Mouse (Mus musculus) forebrain, embryonic 14.5 days (tissue): ENCODE results near the gene Olfr1265. TPM values are rescaled to one million over a fixed set of nuclear protein-coding genes. Genes with fewer than 3 reads are reported as not detected.

Source experiments
- ATAC-seq: fragments of 200-750 bp; cut with Nextera tagmentation; 2 replicates; pipeline ENCODE4 v1.8.0; 2017; ENCODE audit warnings: mild to moderate bottlenecking, moderate library complexity
- DNase-seq: peaks from one replicate; pipeline ENCODE4 v3.0.0-alpha.2; 2015; ENCODE audit warnings: low spot score
- H3K27ac ChIP-seq: fragments of 300-500 bp; sonication (generic); 2 replicates; pipeline ENCODE4 v1.5.1; 2014; ENCODE audit warnings: low read depth, mild to moderate bottlenecking, control low read depth, low read length, moderate library complexity
- H3K27me3 ChIP-seq: fragments of 300-500 bp; sonication (generic); replicated peaks from 2 replicates; pipeline ENCODE4 v1.6.1; 2014; ENCODE audit warnings: low read length, control low read depth, mixed read lengths; ENCODE audit not compliant: control insufficient read depth, insufficient read depth
- H3K36me3 ChIP-seq: fragments of 300-500 bp; sonication (generic); 2 replicates; pipeline ENCODE4 v1.6.1; 2014; ENCODE audit warnings: low read length, control low read depth; ENCODE audit not compliant: control insufficient read depth, insufficient read depth
- H3K4me1 ChIP-seq: fragments of 300-500 bp; sonication (generic); 2 replicates; pipeline ENCODE4 v1.6.1; 2014; ENCODE audit warnings: antibody characterized with exemption, low read length, control low read depth; ENCODE audit not compliant: control insufficient read depth, insufficient read depth
- H3K4me2 ChIP-seq: fragments of 300-500 bp; sonication (generic); 2 replicates; pipeline ENCODE4 v1.6.1; 2014; ENCODE audit warnings: mild to moderate bottlenecking, control low read depth, low read length
- H3K4me3 ChIP-seq: fragments of 300-500 bp; sonication (generic); 2 replicates; pipeline ENCODE4 v1.5.1; 2014; ENCODE audit warnings: low read depth, low read length, control low read depth
- H3K9ac ChIP-seq: fragments of 300-500 bp; sonication (generic); 2 replicates; pipeline ENCODE4 v1.6.1; 2014; ENCODE audit warnings: mild to moderate bottlenecking, low read length, control low read depth, moderate library complexity
- H3K9me3 ChIP-seq: fragments of 300-500 bp; sonication (generic); replicated peaks from 2 replicates; pipeline ENCODE4 v1.6.1; 2016; ENCODE audit warnings: low read length, control low read depth, mixed read lengths; ENCODE audit not compliant: control insufficient read depth
- WGBS: fragments of 180-500 bp; shearing (Covaris S2); extraction: QIAGEN DNeasy Blood & Tissue Kit; methylation state at CpG from one replicate; pipeline ENCODE4 v1.1.7; 2014; 5-methylcytosine and 5-hydroxymethylcytosine counted together
- polyA plus RNA-seq: library from polyadenylated mRNA; unstranded; fragments of >200 nt; fragmentation: Nextera tagmentation; extraction: Ambion mirVana; gene quantifications from 2 replicates; pipeline ENCODE4 v1.2.1, GENCODE M21; 2014

Gene Olfr1265
- polyA plus RNA-seq, result not detected in 2 replicates

DNA sequence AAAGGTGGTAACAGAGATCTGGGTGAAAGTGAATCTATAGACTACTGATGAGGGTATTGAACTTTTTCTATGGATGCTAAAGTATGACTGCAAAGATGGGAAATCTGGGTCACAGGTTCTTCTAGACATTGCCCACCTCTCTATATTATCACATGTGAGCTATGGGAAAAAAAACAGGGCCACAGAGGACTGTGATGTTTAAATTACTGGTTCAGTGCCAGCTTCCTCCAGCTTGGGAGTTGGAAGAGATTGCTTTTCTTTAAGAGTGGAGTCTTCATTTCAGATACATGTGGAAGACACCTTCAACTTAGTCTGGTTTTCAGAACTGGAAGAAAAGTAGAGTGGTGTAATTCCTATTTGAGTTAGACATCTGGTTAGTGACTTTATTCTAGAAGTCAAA, at the start of gene Olfr1265:
TSS of gene Olfr1265 (plus strand) at position 301 of the 400 bp plus-strand sequence.
- no peak within 1 kb of the TSS for H3K4me3 ChIP-seq
- no peaks in the 10 kb centered on the region for H3K9me3 ChIP-seq
- H3K4me2 ChIP-seq, result no peak within 1 kb of the TSS
- no peaks in the 10 kb centered on the region for H3K27me3 ChIP-seq
- no peak within 1 kb of the TSS for H3K9ac ChIP-seq
- H3K4me1 ChIP-seq, result no peaks in the 10 kb centered on the region
- H3K27ac ChIP-seq, result no peak within 1 kb of the TSS
- no peaks in the 10 kb centered on the region for H3K36me3 ChIP-seq
- DNase-seq (no peak), ATAC-seq (no peak)

DNA sequence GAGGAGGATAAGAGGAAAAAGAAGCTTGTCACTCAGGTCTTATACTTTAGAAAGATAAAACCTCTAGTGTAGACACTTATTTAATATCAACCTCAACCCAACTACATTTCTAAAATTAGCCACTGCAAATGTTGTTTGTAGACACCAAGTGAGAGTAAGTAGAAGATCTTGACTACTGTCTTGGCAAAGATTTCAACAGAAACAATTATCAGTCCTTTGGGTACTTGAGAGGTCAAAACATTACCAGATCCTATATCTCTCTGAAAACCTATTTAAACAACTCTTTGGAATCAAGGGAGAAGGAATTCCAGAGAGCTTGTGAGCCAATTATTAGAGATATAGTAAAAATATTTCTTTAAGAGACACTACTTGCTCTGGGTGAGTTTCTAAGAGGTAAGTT, 44.2 kb upstream of the Olfr1265 start, which contains the start of gene Olfr1261:
TSS of gene Olfr1261 (plus strand) at position 301 of the 400 bp plus-strand sequence.
- Histone ChIP-seq H3K4me1 (no peaks in the 10 kb centered on the region), H3K4me3 (no peak within 1 kb of the TSS), H3K27me3 (no peaks in the 10 kb centered on the region), H3K9me3 (no peaks in the 10 kb centered on the region), H3K9ac (no peak within 1 kb of the TSS), H3K4me2 (no peak within 1 kb of the TSS), H3K27ac (no peak within 1 kb of the TSS), H3K36me3 (no peaks in the 10 kb centered on the region)
- ATAC-seq, result no peak
- DNase-seq, result no peak

DNA sequence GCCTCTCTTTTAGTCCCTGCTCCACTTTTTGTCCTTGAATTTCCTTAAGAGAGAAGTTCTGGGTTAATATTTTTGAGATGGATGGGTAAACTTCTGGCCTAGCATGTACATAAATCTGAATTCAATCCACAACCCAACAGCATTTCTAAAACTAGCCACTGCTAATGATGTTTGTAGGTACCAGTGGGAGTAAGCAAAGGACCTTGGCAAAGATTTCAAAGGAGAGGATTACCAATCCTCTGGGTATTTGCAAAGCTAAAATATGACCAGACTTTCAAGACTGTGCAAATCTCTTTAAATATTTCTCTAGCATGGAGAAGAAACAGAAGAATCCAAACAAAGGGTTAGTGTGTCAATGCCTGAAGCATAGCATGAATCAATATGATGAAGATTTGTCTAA, 35.3 kb upstream of the Olfr1265 start, which contains the start of gene Olfr1262:
TSS of gene Olfr1262 (plus strand) at position 301 of the 400 bp plus-strand sequence.
- DNase-seq, result no peak
- H3K9me3 ChIP-seq, result no peaks in the 10 kb centered on the region
- ATAC-seq, result no peak
- H3K27ac ChIP-seq, result no peak within 1 kb of the TSS
- no peak within 1 kb of the TSS for H3K9ac ChIP-seq
- no peak within 1 kb of the TSS for H3K4me2 ChIP-seq
- H3K4me1 ChIP-seq, result no peaks in the 10 kb centered on the region
- H3K36me3 ChIP-seq, result no peaks in the 10 kb centered on the region
- no peak within 1 kb of the TSS for H3K4me3 ChIP-seq
- no peaks in the 10 kb centered on the region for H3K27me3 ChIP-seq

DNA sequence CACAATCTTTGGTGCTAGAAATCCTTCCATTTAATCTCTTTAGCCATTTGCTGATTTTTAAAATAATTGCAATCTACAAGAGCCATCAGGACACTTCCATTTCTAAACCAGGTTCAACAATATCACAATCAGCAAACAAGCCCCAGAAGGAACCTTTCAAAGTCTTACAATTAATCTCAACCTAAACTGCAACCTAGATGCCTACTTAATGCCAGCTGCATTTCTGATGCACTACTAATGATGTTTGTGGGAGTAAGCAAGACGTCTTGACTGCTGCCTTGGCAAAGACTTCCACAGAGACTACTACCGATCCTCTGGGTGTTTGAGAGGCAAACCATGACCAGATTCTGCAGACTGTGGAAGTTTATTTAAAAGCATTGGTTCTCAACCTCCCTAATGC, 23.3 kb upstream of the Olfr1265 start, which contains the start of gene Olfr1263:
TSS of gene Olfr1263 (plus strand) at position 301 of the 400 bp plus-strand sequence.
- no peaks in the 10 kb centered on the region for H3K36me3 ChIP-seq
- H3K4me2 ChIP-seq, result no peak within 1 kb of the TSS
- WGBS, result 91% methylated on average over 2 of the region's 2 CpGs
- no peaks in the 10 kb centered on the region for H3K9me3 ChIP-seq
- no peaks in the 10 kb centered on the region for H3K27me3 ChIP-seq
- H3K27ac ChIP-seq, result no peak within 1 kb of the TSS
- no peak within 1 kb of the TSS for H3K4me3 ChIP-seq
- no peak for DNase-seq
- H3K9ac ChIP-seq, result no peak within 1 kb of the TSS
- no peaks in the 10 kb centered on the region for H3K4me1 ChIP-seq
- no peak for ATAC-seq

DNA sequence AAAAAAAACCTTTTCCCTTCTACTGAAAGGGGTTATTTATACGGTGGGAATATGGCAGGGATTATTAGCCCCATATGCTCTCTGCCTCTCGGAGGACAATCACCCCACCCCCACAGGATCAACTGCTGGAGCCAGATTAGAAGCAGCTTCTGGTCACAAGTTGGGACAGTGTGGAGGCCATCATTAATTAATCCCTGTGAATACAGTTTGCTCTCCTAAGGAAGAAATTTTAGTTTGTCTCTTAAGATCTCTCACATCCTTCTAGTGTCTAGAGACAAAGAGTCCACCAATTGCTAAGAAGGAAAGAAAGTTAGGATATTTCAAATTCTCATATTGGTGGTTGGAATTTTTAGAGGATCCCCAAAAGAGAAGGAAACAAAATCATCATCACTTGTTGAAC, 9.7 kb upstream of the Olfr1265 start, which contains the start of gene Olfr1264:
TSS of gene Olfr1264 (minus strand) at position 101 of the 400 bp plus-strand sequence.
- no peak within 1 kb of the TSS for H3K9ac ChIP-seq
- WGBS, result 78% methylated on average over 2 of the region's 2 CpGs
- H3K36me3 ChIP-seq, result no peaks in the 10 kb centered on the region
- ATAC-seq (no peak), DNase-seq (no peak)
- no peaks in the 10 kb centered on the region for H3K9me3 ChIP-seq
- H3K27ac ChIP-seq, result no peak within 1 kb of the TSS
- H3K4me2 ChIP-seq, result no peak within 1 kb of the TSS
- no peaks in the 10 kb centered on the region for H3K4me1 ChIP-seq
- no peaks in the 10 kb centered on the region for H3K27me3 ChIP-seq
- no peak within 1 kb of the TSS for H3K4me3 ChIP-seq

DNA sequence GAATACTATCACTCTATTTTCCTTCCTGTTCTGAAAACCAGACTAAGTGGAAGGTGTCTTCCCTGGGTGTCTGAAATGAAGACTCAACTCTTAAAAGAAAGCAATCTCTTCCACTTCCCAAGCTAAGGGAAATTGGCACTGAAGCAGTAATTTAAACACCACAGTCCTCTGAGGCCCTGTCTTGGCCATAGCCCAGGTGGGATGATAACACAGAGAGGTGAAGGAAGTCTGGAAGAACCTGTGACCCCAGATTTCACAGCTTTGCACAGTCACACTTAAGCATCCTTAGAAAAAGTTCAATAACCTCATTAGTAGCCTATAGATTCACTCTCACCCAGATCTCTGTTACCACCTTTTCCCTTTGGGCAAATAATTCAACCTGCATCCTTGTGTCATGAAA, 28.4 kb downstream of the Olfr1265 start, which contains the start of gene Olfr140:
TSS of gene Olfr140 (minus strand) at position 101 of the 400 bp plus-strand sequence.
- Histone ChIP-seq H3K4me3 (no peak within 1 kb of the TSS), H3K4me1 (no peaks in the 10 kb centered on the region), H3K27me3 (no peaks in the 10 kb centered on the region), H3K9me3 (no peaks in the 10 kb centered on the region), H3K4me2 (no peak within 1 kb of the TSS), H3K36me3 (no peaks in the 10 kb centered on the region), H3K9ac (no peak within 1 kb of the TSS), H3K27ac (no peak within 1 kb of the TSS)
- ATAC-seq (no peak), DNase-seq (no peak)

GRCm38 (mm10) chr2:90070065-90070464, 34.9 kb downstream of the Olfr1265 start:
- H3K4me2 ChIP-seq, result no peak overlapping the region
- 84% methylated on average over 2 of the region's 2 CpGs for WGBS
- DNase-seq (no peak), ATAC-seq (no peak)
- no peaks in the 10 kb centered on the region for H3K27me3 ChIP-seq
- no peak overlapping the region for H3K9ac ChIP-seq
- no peaks in the 10 kb centered on the region for H3K9me3 ChIP-seq
- H3K36me3 ChIP-seq, result no peaks in the 10 kb centered on the region
- H3K4me1 ChIP-seq, result no peaks in the 10 kb centered on the region
- no peak overlapping the region for H3K27ac ChIP-seq
- no peak overlapping the region for H3K4me3 ChIP-seq

Other genes starting within 250 kb of the Olfr1265 start
- gene Olfr1254, start 241.7 kb upstream of the Olfr1265 start, polyA plus RNA-seq, result not detected in 2 replicates
- not detected in 2 replicates for gene Olfr1255, start 223.3 kb upstream of the Olfr1265 start, polyA plus RNA-seq
- gene Olfr1256, start 193.8 kb upstream of the Olfr1265 start, polyA plus RNA-seq, result not detected in 2 replicates
- not detected in 2 replicates for gene Olfr48, start 187.1 kb upstream of the Olfr1265 start, polyA plus RNA-seq
- gene Olfr1257, start 156.9 kb upstream of the Olfr1265 start, polyA plus RNA-seq, result not detected in 2 replicates
- gene Olfr1258, start 108.0 kb upstream of the Olfr1265 start, polyA plus RNA-seq, result not detected in 2 replicates
- not detected in 2 replicates for gene Olfr1259, start 86.7 kb upstream of the Olfr1265 start, polyA plus RNA-seq
- gene Olfr1260, start 61.0 kb upstream of the Olfr1265 start, polyA plus RNA-seq, result not detected in 2 replicates
- gene Olfr1261, start 44.1 kb upstream of the Olfr1265 start, polyA plus RNA-seq, result not detected in 2 replicates
- not detected in 2 replicates for gene Olfr1262, start 35.2 kb upstream of the Olfr1265 start, polyA plus RNA-seq
- gene Olfr1263, start 23.2 kb upstream of the Olfr1265 start, polyA plus RNA-seq, result not detected in 2 replicates
- not detected in 2 replicates for gene Olfr1264, start 9.8 kb upstream of the Olfr1265 start, polyA plus RNA-seq
- gene Olfr140, start 28.3 kb downstream of the Olfr1265 start, polyA plus RNA-seq, result not detected in 2 replicates
- gene Olfr1269, start 86.1 kb downstream of the Olfr1265 start, polyA plus RNA-seq, result not detected in 2 replicates
- gene Olfr32, start 107.0 kb downstream of the Olfr1265 start, polyA plus RNA-seq, result not detected in 2 replicates
- not detected in 2 replicates for gene Olfr1270, start 117.8 kb downstream of the Olfr1265 start, polyA plus RNA-seq
- gene Olfr1506, start 189.2 kb downstream of the Olfr1265 start, polyA plus RNA-seq, result not detected in 2 replicates
- gene Olfr142, start 222.3 kb downstream of the Olfr1265 start, polyA plus RNA-seq, result not detected in 2 replicates
- gene Olfr1271, start 235.7 kb downstream of the Olfr1265 start, polyA plus RNA-seq, result not detected in 2 replicates